Mouse (Mus musculus): Measurements from ENCODE around the gene Bak1. TPM values are rescaled to one million over a fixed set of nuclear protein-coding genes. Genes with fewer than 3 reads are reported as not detected.

Gene Bak1
- polyA plus RNA-seq, 1 experiment from 2014 or later, result 10.1 TPM

- DNase-seq (ENCODE audit: low spot score), result no peak
- Histone ChIP-seq H3K4me1 (replicated peaks; ENCODE audit: control insufficient read depth, insufficient read depth, low read length) (no peaks in the 10 kb centered on the region; the same call in 1 of the 2 replicates), H3K4me2 (ENCODE audit: low read length) (no peak overlapping the region), H3K27me3 (replicated peaks; ENCODE audit: control insufficient read depth, insufficient read depth, low read length) (no peaks in the 10 kb centered on the region), H3K36me3 (ENCODE audit: control insufficient read depth, insufficient read depth, low read length) (no peaks in the 10 kb centered on the region), H3K9ac (ENCODE audit: low read length) (no peak overlapping the region), H3K27ac (ENCODE audit: low read depth) (no peak overlapping the region), H3K9me3 (ENCODE audit: control insufficient read depth, low read length) (no peaks in the 10 kb centered on the region), H3K4me3 (ENCODE audit: low read depth, low read length) (no peak overlapping the region)
- WGBS, result 66% methylated on average over 2 of the region's 2 CpGs
- peak; percentile 59; the same call in 1 of the 2 replicates for ATAC-seq (replicated peaks; ENCODE audit: low FRiP score, low TSS enrichment, low read depth)
Measured at GRCm38 (mm10) chr17:27008277-27008676, 20.5 kb downstream of the Bak1 start.

GRCm38 (mm10) chr17:27005644-27006043 is 23.2 kb downstream of the Bak1 start:
- Histone ChIP-seq H3K9ac (ENCODE audit: low read length) (no peak overlapping the region), H3K4me1 (replicated peaks; ENCODE audit: control insufficient read depth, insufficient read depth, low read length) (no peaks in the 10 kb centered on the region), H3K36me3 (ENCODE audit: control insufficient read depth, insufficient read depth, low read length) (no peaks in the 10 kb centered on the region), H3K9me3 (ENCODE audit: control insufficient read depth, low read length) (no peaks in the 10 kb centered on the region), H3K4me2 (ENCODE audit: low read length) (no peak overlapping the region), H3K27ac (ENCODE audit: low read depth) (no peak overlapping the region), H3K4me3 (ENCODE audit: low read depth, low read length) (no peak overlapping the region), H3K27me3 (replicated peaks; ENCODE audit: control insufficient read depth, insufficient read depth, low read length) (no peaks in the 10 kb centered on the region)
- DNase-seq (ENCODE audit: low spot score) (no peak), ATAC-seq (replicated peaks; ENCODE audit: low FRiP score, low TSS enrichment, low read depth) (no peak)
- WGBS, result 51% methylated on average over 11 of the region's 11 CpGs

GRCm38 (mm10) chr17:27004903-27005485 is 23.8 kb downstream of the Bak1 start:
- 28% methylated on average over 19 of the region's 19 CpGs for WGBS
- Histone ChIP-seq H3K4me2 (ENCODE audit: low read length) (no peak overlapping the region), H3K27me3 (replicated peaks; ENCODE audit: control insufficient read depth, insufficient read depth, low read length) (no peaks in the 10 kb centered on the region), H3K36me3 (ENCODE audit: control insufficient read depth, insufficient read depth, low read length) (no peaks in the 10 kb centered on the region), H3K4me1 (replicated peaks; ENCODE audit: control insufficient read depth, insufficient read depth, low read length) (no peaks in the 10 kb centered on the region), H3K27ac (ENCODE audit: low read depth) (no peak overlapping the region), H3K4me3 (ENCODE audit: low read depth, low read length) (no peak overlapping the region), H3K9ac (ENCODE audit: low read length) (no peak overlapping the region), H3K9me3 (ENCODE audit: control insufficient read depth, low read length) (no peaks in the 10 kb centered on the region)
- ATAC-seq (replicated peaks; ENCODE audit: low FRiP score, low TSS enrichment, low read depth) (no peak), DNase-seq (ENCODE audit: low spot score) (no peak)

- H3K9me3 ChIP-seq (ENCODE audit: control insufficient read depth, low read length), result no peaks in the 10 kb centered on the region
- peak; percentile 82 for DNase-seq (ENCODE audit: low spot score)
- H3K27ac ChIP-seq (ENCODE audit: low read depth), result no peak overlapping the region
- H3K9ac ChIP-seq (ENCODE audit: low read length), result no peak overlapping the region
- ATAC-seq (replicated peaks; ENCODE audit: low FRiP score, low TSS enrichment, low read depth), result no peak
- H3K36me3 ChIP-seq (ENCODE audit: control insufficient read depth, insufficient read depth, low read length), result no peaks in the 10 kb centered on the region
- H3K4me2 ChIP-seq (ENCODE audit: low read length), result no peak overlapping the region
- no peaks in the 10 kb centered on the region for H3K27me3 ChIP-seq (replicated peaks; ENCODE audit: control insufficient read depth, insufficient read depth, low read length)
- WGBS, result 38% methylated on average over 9 of the region's 9 CpGs
- no peak overlapping the region for H3K4me3 ChIP-seq (ENCODE audit: low read depth, low read length)
- no peaks in the 10 kb centered on the region for H3K4me1 ChIP-seq (replicated peaks; ENCODE audit: control insufficient read depth, insufficient read depth, low read length)
Measured at GRCm38 (mm10) chr17:27004431-27004830, 24.4 kb downstream of the Bak1 start.

- H3K4me2 ChIP-seq (ENCODE audit: low read length), result no peak overlapping the region
- DNase-seq (ENCODE audit: low spot score) (no peak), ATAC-seq (replicated peaks; ENCODE audit: low FRiP score, low TSS enrichment, low read depth) (no peak)
- no peaks in the 10 kb centered on the region for H3K36me3 ChIP-seq (ENCODE audit: control insufficient read depth, insufficient read depth, low read length)
- H3K27ac ChIP-seq (ENCODE audit: low read depth), result no peak overlapping the region
- H3K9me3 ChIP-seq (ENCODE audit: control insufficient read depth, low read length), result no peaks in the 10 kb centered on the region
- no peaks in the 10 kb centered on the region for H3K27me3 ChIP-seq (replicated peaks; ENCODE audit: control insufficient read depth, insufficient read depth, low read length)
- 46% methylated on average over 6 of the region's 6 CpGs for WGBS
- no peaks in the 10 kb centered on the region for H3K4me1 ChIP-seq (replicated peaks; ENCODE audit: control insufficient read depth, insufficient read depth, low read length)
- H3K4me3 ChIP-seq (ENCODE audit: low read depth, low read length), result no peak overlapping the region
- no peak overlapping the region for H3K9ac ChIP-seq (ENCODE audit: low read length)
Measured at GRCm38 (mm10) chr17:27001889-27002288, 26.9 kb downstream of the Bak1 start.

GRCm38 (mm10) chr17:27001151-27001550 is 27.7 kb downstream of the Bak1 start:
- Histone ChIP-seq H3K27me3 (replicated peaks; ENCODE audit: control insufficient read depth, insufficient read depth, low read length) (no peaks in the 10 kb centered on the region), H3K4me1 (replicated peaks; ENCODE audit: control insufficient read depth, insufficient read depth, low read length) (no peaks in the 10 kb centered on the region), H3K9me3 (ENCODE audit: control insufficient read depth, low read length) (no peaks in the 10 kb centered on the region), H3K27ac (ENCODE audit: low read depth) (no peak overlapping the region), H3K4me2 (ENCODE audit: low read length) (no peak overlapping the region), H3K4me3 (ENCODE audit: low read depth, low read length) (no peak overlapping the region), H3K36me3 (ENCODE audit: control insufficient read depth, insufficient read depth, low read length) (no peaks in the 10 kb centered on the region), H3K9ac (ENCODE audit: low read length) (no peak overlapping the region)
- DNase-seq (ENCODE audit: low spot score) (no peak), ATAC-seq (replicated peaks; ENCODE audit: low FRiP score, low TSS enrichment, low read depth) (no peak)
- WGBS, result 78% methylated on average over 7 of the region's 7 CpGs

GRCm38 (mm10) chr17:26999996-27000395 is 28.8 kb downstream of the Bak1 start:
- no peak for ATAC-seq (replicated peaks; ENCODE audit: low FRiP score, low TSS enrichment, low read depth)
- H3K27me3 ChIP-seq (replicated peaks; ENCODE audit: control insufficient read depth, insufficient read depth, low read length), result no peaks in the 10 kb centered on the region
- H3K4me2 ChIP-seq (ENCODE audit: low read length), result no peak overlapping the region
- DNase-seq (ENCODE audit: low spot score), result no peak
- no peaks in the 10 kb centered on the region for H3K9me3 ChIP-seq (ENCODE audit: control insufficient read depth, low read length)
- 69% methylated on average over 12 of the region's 12 CpGs for WGBS
- H3K4me3 ChIP-seq (ENCODE audit: low read depth, low read length), result no peak overlapping the region
- H3K27ac ChIP-seq (ENCODE audit: low read depth), result no peak overlapping the region
- H3K4me1 ChIP-seq (replicated peaks; ENCODE audit: control insufficient read depth, insufficient read depth, low read length), result no peaks in the 10 kb centered on the region
- H3K36me3 ChIP-seq (ENCODE audit: control insufficient read depth, insufficient read depth, low read length), result no peaks in the 10 kb centered on the region
- H3K9ac ChIP-seq (ENCODE audit: low read length), result no peak overlapping the region

GRCm38 (mm10) chr17:26998283-26998682 is 30.5 kb downstream of the Bak1 start:
- H3K4me1 ChIP-seq (replicated peaks; ENCODE audit: control insufficient read depth, insufficient read depth, low read length), result no peaks in the 10 kb centered on the region
- no peak for ATAC-seq (replicated peaks; ENCODE audit: low FRiP score, low TSS enrichment, low read depth)
- H3K4me3 ChIP-seq (ENCODE audit: low read depth, low read length), result no peak overlapping the region
- no peaks in the 10 kb centered on the region for H3K27me3 ChIP-seq (replicated peaks; ENCODE audit: control insufficient read depth, insufficient read depth, low read length)
- no peaks in the 10 kb centered on the region for H3K36me3 ChIP-seq (ENCODE audit: control insufficient read depth, insufficient read depth, low read length)
- no peak overlapping the region for H3K27ac ChIP-seq (ENCODE audit: low read depth)
- H3K4me2 ChIP-seq (ENCODE audit: low read length), result no peak overlapping the region
- H3K9me3 ChIP-seq (ENCODE audit: control insufficient read depth, low read length), result no peaks in the 10 kb centered on the region
- 86% methylated on average over 15 of the region's 15 CpGs for WGBS
- no peak overlapping the region for H3K9ac ChIP-seq (ENCODE audit: low read length)
- no peak for DNase-seq (ENCODE audit: low spot score)

GRCm38 (mm10) chr17:26997661-26998060 is 31.1 kb downstream of the Bak1 start:
- ATAC-seq (replicated peaks; ENCODE audit: low FRiP score, low TSS enrichment, low read depth), result no peak

More at GRCm38 (mm10) chr17:26997661-26998060, 31.1 kb downstream of the Bak1 start:
- Histone ChIP-seq H3K9ac (ENCODE audit: low read length) (no peak overlapping the region), H3K4me3 (ENCODE audit: low read depth, low read length) (no peak overlapping the region), H3K4me2 (ENCODE audit: low read length) (no peak overlapping the region), H3K27ac (ENCODE audit: low read depth) (no peak overlapping the region), H3K4me1 (replicated peaks; ENCODE audit: control insufficient read depth, insufficient read depth, low read length) (no peaks in the 10 kb centered on the region), H3K9me3 (ENCODE audit: control insufficient read depth, low read length) (no peaks in the 10 kb centered on the region), H3K27me3 (replicated peaks; ENCODE audit: control insufficient read depth, insufficient read depth, low read length) (no peaks in the 10 kb centered on the region), H3K36me3 (ENCODE audit: control insufficient read depth, insufficient read depth, low read length) (no peaks in the 10 kb centered on the region)
- WGBS, result 73% methylated on average over 4 of the region's 4 CpGs
- DNase-seq (ENCODE audit: low spot score), result no peak
